Mouse (Mus musculus) kidney, postnatal 10 days (tissue): ENCODE data around the gene Sptbn1.

Source experiments
- DNase-seq: peaks from one replicate; pipeline ENCODE4 v3.0.0; 2021; ENCODE audit warnings: mixed read lengths

The Sptbn1 gene

GRCm38 (mm10) chr11:30118038-30118437 is 149.9 kb downstream of the Sptbn1 start:
- DNase-seq: no peak

GRCm38 (mm10) chr11:30113631-30114030 is 154.3 kb downstream of the Sptbn1 start:
- DNase-seq: no peak

GRCm38 (mm10) chr11:30110634-30111033 is 157.3 kb downstream of the Sptbn1 start:
- DNase-seq: no peak

GRCm38 (mm10) chr11:30104177-30104576 is 163.8 kb downstream of the Sptbn1 start:
- DNase-seq: no peak

GRCm38 (mm10) chr11:30102594-30102993 is 165.4 kb downstream of the Sptbn1 start:
- DNase-seq: no peak

- no peak for DNase-seq
Measured at GRCm38 (mm10) chr11:30101796-30102195, 166.2 kb downstream of the Sptbn1 start.

GRCm38 (mm10) chr11:30101162-30101561 is 166.8 kb downstream of the Sptbn1 start:
- DNase-seq: no peak

- DNase-seq: no peak
Measured at GRCm38 (mm10) chr11:30099916-30100315, 168.1 kb downstream of the Sptbn1 start.

- no peak for DNase-seq
Measured at GRCm38 (mm10) chr11:30095212-30095773, 172.7 kb downstream of the Sptbn1 start.

- peak; percentile 38 for DNase-seq
Measured at GRCm38 (mm10) chr11:30091892-30092291, 176.1 kb downstream of the Sptbn1 start.

GRCm38 (mm10) chr11:30085114-30085513 is 182.9 kb downstream of the Sptbn1 start:
- DNase-seq: no peak

GRCm38 (mm10) chr11:30057299-30057698 is 210.7 kb downstream of the Sptbn1 start:
- peak; percentile 8 for DNase-seq
